In genomic region chr6:114818471-114818870, GRCm38 (mm10) we compare ENCODE assay signal across 10 mouse cellular contexts.
DNase-seq lines count a peak whose midpoint lies in the region; ATAC-seq and TF ChIP-seq lines count a peak whose summit lies in the region.
"Had no signal": no experiment of that assay in that cellular context is flagged by ENCODE, and none has a peak within 500 bp of the region (broad histone marks: within the 10 kb centered on the region; RNA-seq: fewer than 3 reads in every experiment).

No protein-coding gene starts in this region.

- TF ChIP-seq POLR2A in olfactory bulb, adult 2 months (IDR thresholded peaks at IDR 0.05; ENCODE audit: insufficient read depth, low read depth, low read length): no peak

- no peaks in the 10 kb centered on the region for H3K27me3 ChIP-seq in midbrain, embryonic 16.5 days (ENCODE audit: control insufficient read depth, insufficient read depth, low read depth, low read length)
- H3K27me3 ChIP-seq in midbrain, embryonic 14.5 days (ENCODE audit: control insufficient read depth, insufficient read depth, low read length): no peaks in the 10 kb centered on the region
- peaks cover 7% of the 10 kb centered on the region; the same call in 1 of the 2 replicates for H3K27me3 ChIP-seq in heart, embryonic 12.5 days (replicated peaks)

- DNase-seq in midbrain, embryonic 14.5 days: no peak
- DNase-seq in kidney, postnatal 14 days: peak; percentile 51
- DNase-seq in left cerebral cortex, postnatal 4 days: no peak
- DNase-seq in urinary bladder, postnatal 36 days (ENCODE audit: low spot score in 2 of 2): no peak
- DNase-seq in right cerebral cortex, adult 2 months (ENCODE audit: low spot score in 2 of 2): no peak
- DNase-seq: cerebellum, adult 18-20 months had no signal

- intact Hi-C loops in left cerebral cortex, postnatal 4 days (cut with DNase I): no loop called here

- 0 out of 2 replicates have a peak overlapping the region, but pooled peaks have one; percentile 1 for H3K27ac ChIP-seq in midbrain, embryonic 16.5 days (ENCODE audit: low read length)
- no peak overlapping the region for H3K27ac ChIP-seq in midbrain, embryonic 14.5 days (replicated peaks; ENCODE audit: low read depth, low read length)
- peak overlapping the region; percentile 81 for H3K27ac ChIP-seq in heart, embryonic 12.5 days (ENCODE audit: poor library complexity, severe bottlenecking)
- no peak overlapping the region for H3K27ac ChIP-seq in olfactory bulb, adult 2 months (ENCODE audit: insufficient read depth, low read depth, low read length)

- 0 out of 2 replicates have a peak, but pooled peaks have one; percentile 39 for ATAC-seq in midbrain, embryonic 16.5 days
- no peak for ATAC-seq in midbrain, embryonic 14.5 days (ENCODE audit: low FRiP score, low TSS enrichment)
- peak; percentile 77 for ATAC-seq in heart, embryonic 12.5 days (ENCODE audit: insufficient number of reproducible peaks, low FRiP score)
- ATAC-seq: forebrain, embryonic 14.5 days had no signal

- WGBS in midbrain, embryonic 16.5 days: 67% methylated on average over 6 of the region's 6 CpGs
- 76% methylated on average over 6 of the region's 6 CpGs for WGBS in midbrain, embryonic 14.5 days
- WGBS in heart, embryonic 12.5 days: 43% methylated on average over 6 of the region's 6 CpGs
- 92% methylated on average over 6 of the region's 6 CpGs for WGBS in olfactory bulb, adult 2 months

- H3K9ac ChIP-seq in midbrain, embryonic 16.5 days (ENCODE audit: low read depth, low read length): no peak overlapping the region
- no peak overlapping the region for H3K9ac ChIP-seq in midbrain, embryonic 14.5 days (replicated peaks; ENCODE audit: low read length)
- H3K9ac ChIP-seq in heart, embryonic 12.5 days: no peak overlapping the region

- peak; percentile 10; the same call in 1 of the 2 replicates for TF ChIP-seq CTCF in olfactory bulb, adult 2 months (IDR thresholded peaks at IDR 0.05; ENCODE audit: insufficient read depth, low read depth, low read length)

- H3K4me1 ChIP-seq in midbrain, embryonic 16.5 days (ENCODE audit: control insufficient read depth, insufficient read depth, low read length): no peaks in the 10 kb centered on the region
- 0 out of 2 replicates have a peak, but pooled peaks cover 3% of the 10 kb centered on the region for H3K4me1 ChIP-seq in midbrain, embryonic 14.5 days (ENCODE audit: control insufficient read depth, insufficient read depth, low read length)
- H3K4me1 ChIP-seq in heart, embryonic 12.5 days (replicated peaks): peaks cover 60% of the 10 kb centered on the region
- H3K4me1 ChIP-seq in olfactory bulb, adult 2 months (ENCODE audit: control insufficient read depth, insufficient read depth, low read length): peaks cover 12% of the 10 kb centered on the region

- no peaks in the 10 kb centered on the region for H3K36me3 ChIP-seq in midbrain, embryonic 16.5 days (ENCODE audit: control insufficient read depth, insufficient read depth, low read length)
- no peaks in the 10 kb centered on the region for H3K36me3 ChIP-seq in midbrain, embryonic 14.5 days (ENCODE audit: control insufficient read depth, insufficient read depth, low read length)
- no peaks in the 10 kb centered on the region for H3K36me3 ChIP-seq in heart, embryonic 12.5 days

- no peak overlapping the region for H3K4me2 ChIP-seq in midbrain, embryonic 16.5 days (ENCODE audit: low read length)
- no peak overlapping the region for H3K4me2 ChIP-seq in midbrain, embryonic 14.5 days (ENCODE audit: low read length)
- no peak overlapping the region for H3K4me2 ChIP-seq in heart, embryonic 12.5 days

- H3K9me3 ChIP-seq in midbrain, embryonic 16.5 days (replicated peaks; ENCODE audit: control insufficient read depth, low read length, poor library complexity, severe bottlenecking): no peaks in the 10 kb centered on the region
- H3K9me3 ChIP-seq in midbrain, embryonic 14.5 days (ENCODE audit: control insufficient read depth, low read length): no peaks in the 10 kb centered on the region
- peaks cover 11% of the 10 kb centered on the region for H3K9me3 ChIP-seq in heart, embryonic 12.5 days (replicated peaks)

- no peak overlapping the region for H3K4me3 ChIP-seq in midbrain, embryonic 16.5 days (ENCODE audit: low read depth, low read length)
- H3K4me3 ChIP-seq in midbrain, embryonic 14.5 days (replicated peaks; ENCODE audit: low read depth, low read length): no peak overlapping the region
- H3K4me3 ChIP-seq in heart, embryonic 12.5 days: no peak overlapping the region
- H3K4me3 ChIP-seq in olfactory bulb, adult 2 months (ENCODE audit: insufficient read depth, low read depth, low read length): no peak overlapping the region

Comparison
In these comparisons a context has a peak if more than half of its experiments do, and no peak if none do; other contexts are left out.
1. H3K27ac ChIP-seq: peak in midbrain, embryonic 16.5 days (single experiment) and heart, embryonic 12.5 days (single experiment); none in midbrain, embryonic 14.5 days (single experiment) and olfactory bulb, adult 2 months (single experiment).